Comparison of ENCODE assay signal across 10 mouse cellular contexts in genomic region chr6:114347831-114348754, GRCm38 (mm10). TPM values are rescaled to one million over a fixed set of nuclear protein-coding genes. Genes with fewer than 3 reads are reported as not detected.
DNase-seq lines count a peak whose midpoint lies in the region; ATAC-seq and TF ChIP-seq lines count a peak whose summit lies in the region.
"Had no signal": no experiment of that assay in that cellular context is flagged by ENCODE, and none has a peak within 500 bp of the region (broad histone marks: within the 10 kb centered on the region; RNA-seq: fewer than 3 reads in every experiment).

No protein-coding gene starts in this region.

- H3K4me3 ChIP-seq in lung, embryonic 14.5 days (ENCODE audit: low read depth, low read length) = no peak overlapping the region
- no peak overlapping the region for H3K4me3 ChIP-seq in heart, embryonic 12.5 days
- H3K4me3 ChIP-seq: liver, embryonic 15.5 days had no signal

- H3K36me3 ChIP-seq in lung, embryonic 14.5 days (ENCODE audit: insufficient read depth) = no peaks in the 10 kb centered on the region
- no peaks in the 10 kb centered on the region for H3K36me3 ChIP-seq in heart, embryonic 12.5 days
- H3K36me3 ChIP-seq: liver, embryonic 15.5 days had no signal

- no peak overlapping the region for H3K4me2 ChIP-seq in lung, embryonic 14.5 days
- no peak overlapping the region for H3K4me2 ChIP-seq in heart, embryonic 12.5 days
- H3K4me2 ChIP-seq: liver, embryonic 15.5 days had no signal

- no peaks in the 10 kb centered on the region for H3K4me1 ChIP-seq in lung, embryonic 14.5 days (ENCODE audit: insufficient read depth)
- no peaks in the 10 kb centered on the region for H3K4me1 ChIP-seq in heart, embryonic 12.5 days (replicated peaks)
- H3K4me1 ChIP-seq: liver, embryonic 15.5 days had no signal

- no peak overlapping the region for H3K27ac ChIP-seq in lung, embryonic 14.5 days (ENCODE audit: low read depth)
- H3K27ac ChIP-seq in heart, embryonic 12.5 days (ENCODE audit: poor library complexity, severe bottlenecking) = no peak overlapping the region
- H3K27ac ChIP-seq: liver, embryonic 15.5 days had no signal

- no peaks in the 10 kb centered on the region for H3K9me3 ChIP-seq in lung, embryonic 14.5 days (ENCODE audit: low read depth, low read length)
- H3K9me3 ChIP-seq in heart, embryonic 12.5 days (replicated peaks) = no peaks in the 10 kb centered on the region
- H3K9me3 ChIP-seq: liver, embryonic 15.5 days had no signal

- peak; percentile 49 for DNase-seq in lung, embryonic 14.5 days
- DNase-seq in lung, adult 18-20 months = no peak
- peak; percentile 61 to 73 for DNase-seq in frontal cortex, postnatal 10 days (ENCODE audit: low spot score in 2 of 2)
- DNase-seq in left cerebral cortex, adult 9 months (ENCODE audit: low spot score in 2 of 2) = peak; percentile 62 to 84
- peak; percentile 84 to 91 for DNase-seq in right cerebral cortex, postnatal 10 days (ENCODE audit: low spot score in 2 of 2)
- no peak for DNase-seq in cerebellum, postnatal 25 days
- no peak for DNase-seq in gastrocnemius, adult 8-10 months (ENCODE audit: low spot score in 2 of 2)

- TF ChIP-seq CTCF in lung, embryonic 14.5 days (IDR thresholded peaks at IDR 0.05; ENCODE audit: low read depth) = no peak

- H3K9ac ChIP-seq in lung, embryonic 14.5 days = no peak overlapping the region
- H3K9ac ChIP-seq in heart, embryonic 12.5 days = no peak overlapping the region
- H3K9ac ChIP-seq: liver, embryonic 15.5 days had no signal

- H3K27me3 ChIP-seq in lung, embryonic 14.5 days (ENCODE audit: insufficient read depth, low read length) = 0 out of 2 replicates have a peak, but pooled peaks cover 4% of the 10 kb centered on the region
- H3K27me3 ChIP-seq in heart, embryonic 12.5 days (replicated peaks) = peaks cover 33% of the 10 kb centered on the region
- H3K27me3 ChIP-seq: liver, embryonic 15.5 days had no signal

- WGBS in lung, embryonic 14.5 days = 35% methylated on average over 13 of the region's 13 CpGs
- WGBS in heart, embryonic 12.5 days = 46% methylated on average over 13 of the region's 13 CpGs

- no peak for ATAC-seq in lung, embryonic 14.5 days (ENCODE audit: insufficient read depth)
- ATAC-seq in heart, embryonic 12.5 days (ENCODE audit: insufficient number of reproducible peaks, low FRiP score) = no peak

RNA-seq across cellular contexts. Expression of gene Hrh1, which starts 49.6 kb away (rescaled TPM):
- polyA plus RNA-seq in lung, embryonic 14.5 days (2014; fragmentation: Nextera tagmentation; extraction: Ambion mirVana) = not detected in 2 replicates
- polyA plus RNA-seq in heart, embryonic 12.5 days (2016; fragmentation: Nextera tagmentation; extraction: Ambion mirVana) = not detected in 2 replicates
- under 1 TPM; 0.16 to 0.31 (median 0.23) TPM for total RNA-seq in gastrocnemius, adult 8-10 months (2022)
- total RNA-seq: MEL had no signal

Comparison
In these comparisons a context has a peak if more than half of its experiments do, and no peak if none do; other contexts are left out.
1. DNase-seq: peak in lung, embryonic 14.5 days (single experiment), frontal cortex, postnatal 10 days (2 of 2), left cerebral cortex, adult 9 months (2 of 2) and right cerebral cortex, postnatal 10 days (2 of 2); none in lung, adult 18-20 months (0 of 2), cerebellum, postnatal 25 days (0 of 2) and gastrocnemius, adult 8-10 months (0 of 2).